Mouse (Mus musculus): ENCODE results near the gene Trabd2b.

DNA sequence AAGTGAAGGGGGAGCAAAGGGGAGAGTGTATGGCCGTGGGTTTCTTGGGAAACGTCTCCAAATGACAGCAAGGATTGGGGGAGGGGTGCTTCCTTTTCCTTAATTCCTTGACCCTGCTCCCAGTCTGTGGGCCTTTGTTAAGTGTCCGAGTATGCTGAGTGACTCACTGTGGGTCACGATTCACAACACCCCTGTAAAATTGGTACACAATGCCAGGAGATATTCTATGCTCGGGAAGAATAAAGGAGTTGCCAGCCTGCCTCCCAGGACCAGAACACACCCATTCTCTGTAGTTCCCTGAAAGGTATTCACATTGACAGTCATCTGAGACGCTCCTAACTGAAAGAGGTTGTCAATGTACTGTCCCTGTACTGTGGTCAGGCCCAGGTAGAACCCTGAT is 151.2 kb downstream of the Trabd2b start:
- TF ChIP-seq POLR2A (IDR thresholded peaks at IDR 0.05; ENCODE audit: control insufficient read depth, low read depth, low read length) = no peak
- TF ChIP-seq CTCF (IDR thresholded peaks at IDR 0.05; ENCODE audit: control insufficient read depth, insufficient read depth, insufficient replicate concordance, low read depth, low read length) = no peak

Measured in testis, adult 2 months (tissue).